Mouse (Mus musculus) mammary gland, adult 2 months (tissue): ENCODE data around the gene Gm7982. TPM values are rescaled to one million over a fixed set of nuclear protein-coding genes. Genes with fewer than 3 reads are reported as not detected.

Source experiments
- polyA plus RNA-seq: library from polyadenylated mRNA; depleted of rRNA; stranded (reverse); fragments of >200 nt; gene quantifications from 2 replicates; pipeline ENCODE4 v1.2.3, GENCODE M21; 2012; ENCODE audit warnings: low replicate concordance; rRNA removed

Gm7982 gene
- not detected in 2 replicates for polyA plus RNA-seq

GRCm38 (mm10) chr5:95741714-95742113 is at the start of gene Gm7982:
Gene Gm7982, plus strand, starts transcription at chr5:95742014.

GRCm38 (mm10) chr5:95736073-95736472 is 5.7 kb upstream of the Gm7982 start, which contains the start of gene Gm7978:
Gene Gm7978, minus strand, starts transcription at chr5:95736173.

GRCm38 (mm10) chr5:95775690-95776089 is 33.9 kb downstream of the Gm7982 start, which contains the start of gene E330014E10Rik:
Gene E330014E10Rik, plus strand, starts transcription at chr5:95775990.

Other genes starting within 250 kb of the Gm7982 start
- gene Gm3286, start 231.3 kb upstream of the Gm7982 start, polyA plus RNA-seq = not detected in 2 replicates
- gene Gm7971, start 147.1 kb upstream of the Gm7982 start, polyA plus RNA-seq = not detected in 2 replicates
- gene Gm7978, start 5.8 kb upstream of the Gm7982 start, polyA plus RNA-seq = not detected in 2 replicates
- not detected in 2 replicates for gene E330014E10Rik, start 34.0 kb downstream of the Gm7982 start, polyA plus RNA-seq
- 4.5 and 6.1 TPM in 2 replicates for gene Cxcl13, start 214.9 kb downstream of the Gm7982 start, polyA plus RNA-seq